Comparison of ENCODE assay signal across 7 mouse cellular contexts in the genomic region with DNA sequence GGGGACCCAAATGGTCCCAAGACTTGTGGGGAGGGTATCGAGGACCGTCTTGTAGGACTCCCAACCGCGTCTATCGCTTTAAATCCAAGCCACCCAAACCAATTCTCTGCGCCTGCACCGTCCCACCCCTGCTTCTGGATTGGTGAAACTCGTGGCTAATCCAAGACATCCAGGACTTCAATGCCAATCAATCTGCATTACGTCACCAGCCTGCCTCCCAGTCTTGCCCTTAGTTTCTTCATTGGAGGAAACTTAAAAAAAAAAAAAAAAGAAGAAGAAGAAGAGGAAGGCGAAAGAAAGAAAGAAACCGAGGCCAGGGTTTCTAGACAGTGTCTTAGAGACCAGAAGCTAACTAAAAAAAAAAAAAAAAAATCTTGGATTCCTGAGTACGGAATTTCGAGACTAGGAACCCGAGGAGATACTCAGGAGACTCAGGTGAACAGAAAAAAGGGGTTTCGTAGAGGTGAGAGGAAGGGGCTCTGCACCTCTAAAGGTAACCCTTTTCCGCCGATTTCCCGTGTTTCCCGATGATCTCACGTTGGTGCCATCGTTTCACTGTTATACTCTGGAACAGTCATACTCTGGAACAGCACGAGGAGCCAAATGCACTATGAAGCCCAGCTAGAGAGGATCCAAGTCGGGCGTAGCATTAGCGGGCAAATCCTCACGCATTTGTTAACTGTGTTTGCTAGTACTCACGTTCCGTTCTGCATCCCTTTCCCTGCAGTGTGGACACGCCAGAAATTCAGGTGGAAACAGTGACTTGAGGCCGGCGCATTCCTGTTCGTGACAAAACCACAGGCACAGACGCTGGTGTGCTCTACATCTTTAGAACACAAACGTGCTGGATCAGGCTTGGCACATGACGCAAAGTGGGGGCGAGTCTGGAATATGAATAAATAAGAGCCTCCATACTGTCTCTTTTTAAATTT. TPM values are rescaled to one million over a fixed set of nuclear protein-coding genes. Genes with fewer than 3 reads are reported as not detected.
A peak's percentile ranks its signal among the peaks of the same experiment; 100 is the strongest.
DNase-seq lines count a peak whose midpoint lies in the region; ATAC-seq lines count a peak whose summit lies in the region.

A gene (minus strand): TSS at position 75 of the 932 bp plus-strand sequence.

- peak within 1 kb of the TSS; percentile 89 for H3K4me2 ChIP-seq in intestine, embryonic 15.5 days (replicated peaks)

- intact Hi-C loops in left cerebral cortex, postnatal 14 days (cut with DNase I) = no loop called here

- no peaks in the 10 kb centered on the region for H3K9me3 ChIP-seq in intestine, embryonic 15.5 days

- peak within 1 kb of the TSS; percentile 50 for H3K4me3 ChIP-seq in intestine, embryonic 15.5 days (replicated peaks)

- peak within 1 kb of the TSS; percentile 78 for H3K27ac ChIP-seq in intestine, embryonic 15.5 days

- H3K27me3 ChIP-seq in intestine, embryonic 15.5 days (replicated peaks) = peaks cover 5% of the 10 kb centered on the region; the same call in 1 of the 2 replicates

- DNase-seq in adrenal gland, postnatal 14 days = peak; percentile 94
- DNase-seq in embryo, embryonic 9.5 days (ENCODE audit: extremely low spot score) = peak; percentile 91
- DNase-seq in gastrocnemius, postnatal 4 days (ENCODE audit: low spot score in 2 of 2) = peak; percentile 58 to 84
- peak; percentile 95 to 97 for DNase-seq in left cerebral cortex, postnatal 14 days (ENCODE audit: low spot score in 2 of 2)
- peak; percentile 90 for DNase-seq in right cerebral cortex, postnatal 25 days

- ATAC-seq in intestine, embryonic 15.5 days = peak; percentile 90
- peak; percentile 80 for ATAC-seq in megakaryocyte-erythroid progenitor cell, adult 5-6 weeks (replicated peaks; ENCODE audit: low FRiP score, low TSS enrichment, poor library complexity, severe bottlenecking)

- peaks cover 24% of the 10 kb centered on the region for H3K36me3 ChIP-seq in intestine, embryonic 15.5 days

- WGBS in intestine, embryonic 15.5 days = 1% methylated on average over 36 of the region's 36 CpGs

- H3K9ac ChIP-seq in intestine, embryonic 15.5 days = peak within 1 kb of the TSS; percentile 67

- peaks cover 24% of the 10 kb centered on the region for H3K4me1 ChIP-seq in intestine, embryonic 15.5 days (replicated peaks)

RNA-seq across cellular contexts. Expression of the gene that starts here (rescaled TPM):
- 76.3 and 96.5 TPM in 2 replicates for total RNA-seq in adrenal gland, postnatal 14 days (2021)
- 10 to 100 TPM; 39.5 to 44.3 TPM for total RNA-seq in gastrocnemius, postnatal 4 days (2021)
- polyA plus RNA-seq in intestine, embryonic 15.5 days (2015; fragmentation: Nextera tagmentation; extraction: Ambion mirVana) = 167 and 181 TPM in 2 replicates
- total RNA-seq in left cerebral cortex, postnatal 14 days (2021) = 10 to 100 TPM; 67.1 to 74.5 TPM
- 43.9 and 73.9 TPM in 2 replicates for total RNA-seq in megakaryocyte-erythroid progenitor cell, adult 5-6 weeks (2014; fragmentation: Nextera tagmentation)
- 28.9 and 55.3 TPM in 2 replicates for total RNA-seq in megakaryocyte-erythroid progenitor cell, adult 5-6 weeks (2017)

Comparison
In these comparisons a context has a peak if more than half of its experiments do, and no peak if none do; other contexts are left out.
1. Peak in every context shown above with its lines: DNase-seq, ATAC-seq, H3K4me3 ChIP-seq and H3K27ac ChIP-seq.